Mouse (Mus musculus) skeletal muscle tissue, adult 2 months (tissue): ENCODE measurements around the gene Olfr1448.
"Not testable (repeated sequence)": the region's sequence is repeated elsewhere in the genome, so short reads cannot be mapped to it uniquely, and the experiment has no call there.

Source experiments
- DNase-seq: peaks from one replicate; pipeline ENCODE4 v3.0.0-alpha.2; 2012; ENCODE audit warnings: low read depth, low spot score

The Olfr1448 gene

DNA sequence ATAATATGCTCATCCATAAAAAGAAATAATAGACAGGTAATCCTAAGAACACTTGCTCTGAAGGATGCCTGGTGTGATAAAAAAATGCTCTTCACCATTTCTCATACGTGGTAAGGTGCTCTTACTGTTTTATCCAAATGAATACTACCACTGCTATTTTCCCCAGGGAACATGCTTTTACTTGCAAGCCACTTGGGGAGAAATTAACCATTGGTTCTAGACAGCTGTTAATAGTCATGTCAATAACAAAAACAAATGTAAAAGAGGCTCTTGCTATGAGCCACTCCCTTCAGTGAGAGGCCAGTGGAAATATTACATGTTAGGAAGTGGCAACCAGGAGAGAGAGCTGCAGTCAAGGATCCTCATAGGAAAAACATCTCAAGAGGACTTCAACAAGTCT, at the start of gene Olfr1448:
Olfr1448 (minus strand) TSS at position 101 of the 400 bp plus-strand sequence.
- DNase-seq, result no peak

DNA sequence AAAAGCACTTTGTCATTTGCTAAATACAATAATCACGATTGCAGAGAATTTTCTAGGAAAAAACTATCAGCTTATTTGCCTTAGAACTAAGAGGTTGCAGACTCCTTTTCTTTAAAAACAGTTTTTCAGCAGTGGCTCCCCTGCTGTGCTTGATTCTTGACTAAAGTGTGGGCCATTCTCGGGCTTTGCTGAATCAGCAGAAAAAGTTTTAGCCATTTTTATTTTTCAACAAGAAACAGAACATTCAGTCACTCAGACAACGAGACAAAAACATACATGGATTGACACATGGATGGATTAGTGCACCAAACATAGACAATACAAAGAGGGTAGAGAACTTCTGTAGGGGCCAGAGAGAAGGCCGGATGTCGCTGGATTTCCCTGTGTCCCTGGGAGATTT, 45.9 kb upstream of the Olfr1448 start:
- DNase-seq, result not testable (repeated sequence)

DNA sequence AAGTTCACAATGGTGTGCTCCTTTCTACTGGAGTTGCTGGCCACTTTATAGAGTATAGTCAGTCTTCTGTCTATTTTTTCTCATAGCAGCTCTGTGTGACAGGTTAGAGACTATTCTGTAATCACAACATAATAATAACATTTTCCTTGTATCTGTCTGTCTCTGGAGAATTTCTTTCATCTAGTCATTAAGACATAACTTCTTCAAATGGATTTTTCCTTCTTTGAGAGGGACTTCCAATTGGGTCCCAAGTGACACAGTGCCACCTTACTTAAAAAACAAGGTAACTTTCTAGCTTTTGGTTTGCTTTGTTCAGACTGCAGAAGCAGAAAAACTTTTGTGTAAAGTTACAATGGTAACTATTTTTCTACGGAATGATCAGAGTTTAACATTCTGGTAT, 25.7 kb upstream of the Olfr1448 start, which contains the start of gene Olfr1450:
Olfr1450 (plus strand) TSS at position 301 of the 400 bp plus-strand sequence.
- no peak for DNase-seq

DNA sequence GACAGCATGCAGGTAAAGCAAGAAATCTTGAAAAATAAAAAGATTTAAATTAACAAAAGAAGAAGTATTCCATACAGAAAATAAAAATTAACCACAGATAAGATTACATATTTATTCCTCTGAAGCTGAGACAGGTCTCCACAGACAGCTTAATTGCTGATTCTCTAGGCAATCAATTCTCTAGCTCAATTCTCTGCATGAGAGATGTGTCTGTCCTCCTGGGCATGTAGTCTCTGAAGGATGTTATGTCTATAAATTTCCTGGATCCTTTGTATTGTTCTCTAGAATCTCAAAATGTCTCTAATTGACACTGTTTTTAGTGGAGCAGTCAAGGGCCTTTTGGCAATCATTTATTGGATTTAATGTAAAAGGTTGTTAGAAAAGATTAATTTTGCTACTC, 6.3 kb upstream of the Olfr1448 start, which contains the start of gene Olfr1449:
Olfr1449 (plus strand) TSS at position 301 of the 400 bp plus-strand sequence.
- DNase-seq, result no peak

DNA sequence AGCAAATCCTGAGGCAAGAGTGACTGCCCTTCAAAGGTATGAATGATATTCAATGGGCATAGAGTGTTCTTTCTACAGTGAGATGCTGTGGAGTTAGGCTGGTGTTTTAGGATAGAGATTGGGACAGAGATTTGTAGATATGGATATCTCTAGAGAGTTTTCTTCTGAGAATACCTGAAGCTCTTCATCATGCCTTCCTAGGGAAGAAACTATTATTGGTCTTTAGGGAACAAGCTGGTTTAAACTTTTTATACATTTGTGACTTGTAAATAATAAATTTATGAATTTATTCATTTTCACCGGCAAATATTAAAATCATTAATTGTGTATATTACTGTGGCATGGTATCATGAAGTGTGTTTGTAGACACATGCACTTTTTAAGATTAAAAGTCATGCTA, 20.6 kb downstream of the Olfr1448 start, which contains the start of gene Olfr1447:
Olfr1447 (minus strand) TSS at position 101 of the 400 bp plus-strand sequence.
- DNase-seq, result no peak

DNA sequence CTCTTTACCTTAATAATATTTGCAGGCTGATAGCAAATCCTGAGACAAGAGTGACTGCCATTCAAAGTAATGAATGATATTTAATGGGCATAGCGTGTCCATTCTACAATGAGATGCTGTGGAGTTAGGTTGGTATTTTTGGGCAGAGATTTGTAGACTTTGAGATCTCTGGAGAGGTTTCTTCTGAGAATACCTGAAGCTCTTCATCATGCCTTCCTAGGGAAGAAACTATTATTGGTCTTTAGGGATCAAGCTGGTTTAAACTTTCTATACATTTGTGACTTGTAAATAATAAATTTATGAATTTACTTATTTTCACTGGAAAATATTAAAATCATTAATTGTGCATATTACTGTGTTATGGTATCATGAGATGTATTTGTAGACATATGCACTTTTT, 30.8 kb downstream of the Olfr1448 start, which contains the start of gene Olfr1446:
Olfr1446 (minus strand) TSS at position 101 of the 400 bp plus-strand sequence.
- DNase-seq, result no peak

DNA sequence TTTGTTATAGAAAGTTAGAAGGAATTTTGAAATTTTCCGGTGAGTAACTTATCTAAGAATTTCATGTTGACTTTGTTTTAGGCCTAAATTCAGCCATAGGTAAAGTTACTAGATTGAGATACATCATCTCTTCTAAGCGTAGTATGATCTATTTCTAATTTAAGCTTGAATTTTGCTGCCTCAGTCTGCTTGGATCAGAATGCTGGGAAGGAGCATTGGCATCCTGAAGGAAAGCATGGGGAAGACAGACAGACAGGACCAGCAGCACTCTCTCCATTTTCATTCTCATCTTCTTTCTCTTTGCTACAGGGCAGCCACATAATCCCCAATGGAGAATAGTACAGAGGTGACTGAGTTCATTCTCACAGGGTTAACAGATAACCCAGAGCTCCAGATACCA, 40.7 kb downstream of the Olfr1448 start, which contains the start of gene Olfr1445:
Olfr1445 (plus strand) TSS at position 301 of the 400 bp plus-strand sequence.
- DNase-seq, result no peak
